Mouse (Mus musculus) embryonic fibroblast, embryonic 13.5 days (primary cell): ENCODE data around the gene Itgav.

ENCODE experiments used
- CTCF ChIP-seq: IDR thresholded peaks from 2 replicates; pipeline ENCODE4 v1.5.1; 2011; ENCODE audit warnings: mild to moderate bottlenecking, control low read depth, low read length, moderate library complexity, borderline replicate concordance; ENCODE audit not compliant: insufficient read depth
- POLR2A ChIP-seq: IDR thresholded peaks from 2 replicates; pipeline ENCODE4 v1.6.1; 2011; ENCODE audit warnings: low read depth, mild to moderate bottlenecking, control low read depth, low read length, moderate library complexity

GRCm38 (mm10) chr2:83700667-83701066, 23.5 kb upstream of the Itgav start:
- TF ChIP-seq CTCF (no peak), POLR2A (no peak)
